Mouse (Mus musculus): Measurements from ENCODE around the gene Pten. TPM values are rescaled to one million over a fixed set of nuclear protein-coding genes. Genes with fewer than 3 reads are reported as not detected.
A peak's percentile ranks its signal among the peaks of the same experiment; 100 is the strongest.

The Pten gene
- 71.8 and 78.0 TPM in 2 replicates for total RNA-seq (2021)
- long read RNA-seq, full-length matches to known transcripts, result 166 of 199 reads
- long read RNA-seq, partial matches to known transcripts, result 4 of 199 reads
- long read RNA-seq, other reads (novel, unspliced or antisense), result 29 of 199 reads

DNA sequence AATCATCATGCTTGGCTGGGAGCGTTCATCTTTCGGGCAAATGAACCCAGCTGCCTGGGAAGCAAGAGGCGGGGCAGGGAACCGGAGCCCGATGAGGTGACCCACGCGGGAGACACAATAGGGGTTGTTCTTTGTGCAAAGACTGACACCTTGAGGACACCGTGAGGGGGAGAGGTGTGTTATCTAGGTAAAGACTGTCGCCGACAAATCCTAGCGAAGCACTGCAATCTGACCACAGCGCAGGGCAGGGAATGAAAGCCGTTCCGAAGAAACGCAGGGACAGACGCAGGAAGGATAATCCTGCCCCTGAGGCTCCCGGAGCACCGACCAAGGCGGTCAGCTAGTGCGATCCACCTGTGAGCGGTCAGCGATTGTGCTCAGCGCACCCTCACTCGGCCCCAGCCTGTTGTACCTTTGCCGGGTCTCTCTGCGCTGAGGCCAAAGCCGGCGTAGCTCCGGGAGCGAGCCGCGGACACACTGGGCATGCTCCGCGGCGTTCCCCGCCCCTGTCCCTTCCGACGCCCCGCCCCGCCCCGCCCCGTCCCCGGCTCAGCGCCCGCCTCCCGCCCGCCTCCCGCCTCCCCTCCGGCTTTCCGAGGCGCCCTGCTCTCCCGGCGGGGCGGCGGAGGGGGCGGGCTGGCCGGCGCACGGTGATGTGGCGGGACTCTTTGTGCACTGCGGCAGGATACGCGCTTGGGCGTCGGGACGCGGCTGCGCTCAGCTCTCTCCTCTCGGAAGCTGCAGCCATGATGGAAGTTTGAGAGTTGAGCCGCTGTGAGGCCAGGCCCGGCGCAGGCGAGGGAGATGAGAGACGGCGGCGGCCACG, at the start of gene Pten:
TSS of gene Pten (plus strand) at position 598 of the 826 bp plus-strand sequence.
- DNase-seq, result peak; percentile 96

DNA sequence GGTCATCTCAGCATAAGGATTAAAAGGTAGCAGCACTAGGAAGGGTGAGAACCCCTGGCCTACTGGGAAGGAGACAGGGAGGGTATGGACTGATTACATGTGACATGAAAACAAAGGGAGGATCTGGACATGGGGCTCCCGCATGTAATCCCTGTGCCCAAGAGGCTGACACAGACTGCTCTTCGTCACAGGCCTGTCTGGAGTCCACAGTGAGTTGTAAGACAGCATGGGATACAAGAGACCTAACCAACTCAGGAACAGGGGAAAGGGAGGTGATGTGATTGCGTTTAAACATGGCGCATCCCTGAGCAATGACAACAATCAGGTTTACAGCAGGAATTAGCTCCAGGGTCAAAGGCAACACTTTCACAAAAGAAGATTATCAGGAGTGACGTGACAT, 48.3 kb upstream of the Pten start:
- no peak for DNase-seq

- DNase-seq, result no peak
These were observed 47.0 kb upstream of the Pten start for GRCm38 (mm10) chr19:32710288-32710687.

GRCm38 (mm10) chr19:32711761-32712541, 45.3 kb upstream of the Pten start:
- peak; percentile 96 for DNase-seq

DNA sequence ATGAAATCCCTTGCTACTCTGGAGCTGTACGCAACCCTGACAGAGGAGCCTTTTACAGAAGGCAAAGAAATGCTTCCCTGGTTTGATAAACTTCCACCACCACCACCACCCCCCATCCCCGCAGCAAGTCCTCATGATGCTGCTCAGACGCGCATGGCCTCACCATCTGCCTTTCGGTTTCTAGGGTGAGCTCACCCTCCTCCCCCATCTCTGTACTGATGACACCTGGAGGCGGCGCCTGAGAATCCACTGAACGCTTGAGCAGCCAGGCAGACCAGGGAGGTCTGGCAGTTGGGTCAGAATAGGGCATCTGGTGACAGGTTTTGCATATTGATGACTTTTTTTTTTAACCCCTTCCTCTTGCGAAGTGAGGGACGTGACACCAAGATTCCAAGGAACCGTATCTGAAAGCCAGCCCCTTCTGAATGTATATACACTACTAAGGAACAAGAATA, 44.7 kb upstream of the Pten start:
- DNase-seq, result peak; percentile 69

DNA sequence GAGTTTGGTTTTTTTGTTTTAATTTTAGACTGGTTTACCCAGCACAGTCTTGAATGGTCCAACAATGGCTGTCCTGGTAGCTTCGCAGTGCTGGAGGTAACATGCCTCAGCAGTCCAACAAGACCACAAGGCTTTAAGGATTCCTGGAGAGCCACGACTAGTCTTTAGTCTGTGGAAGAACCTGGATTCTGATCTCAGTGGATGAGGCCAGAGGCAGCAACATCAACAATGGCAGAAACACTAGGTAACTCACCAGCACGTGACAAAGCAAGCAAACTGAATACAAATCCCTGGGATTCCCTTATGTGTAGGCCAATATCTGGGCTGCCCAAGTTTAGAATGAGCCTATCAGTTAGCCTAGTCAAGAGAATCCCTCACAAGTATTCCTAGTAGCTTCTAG, 43.8 kb upstream of the Pten start:
- no peak for DNase-seq

DNA sequence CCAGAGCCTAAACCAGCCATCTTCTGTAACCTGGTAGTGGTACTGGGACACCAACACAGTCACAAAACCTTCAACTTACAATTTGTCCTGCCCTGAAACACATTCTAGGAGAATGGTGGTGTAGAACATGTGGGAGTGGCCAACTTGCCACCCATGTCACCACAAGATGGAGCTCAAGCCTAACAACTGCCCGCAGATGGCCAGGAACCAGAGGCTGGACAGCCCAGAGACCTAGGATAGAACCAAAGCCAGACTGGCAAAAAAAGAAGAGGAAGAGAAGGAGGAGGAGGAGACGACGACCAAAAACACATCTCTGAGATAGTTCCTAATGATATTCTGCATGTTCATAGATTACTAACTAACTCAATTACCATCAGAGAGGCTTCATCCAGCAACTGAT, 42.1 kb upstream of the Pten start:
- peak; percentile 66 for DNase-seq

DNA sequence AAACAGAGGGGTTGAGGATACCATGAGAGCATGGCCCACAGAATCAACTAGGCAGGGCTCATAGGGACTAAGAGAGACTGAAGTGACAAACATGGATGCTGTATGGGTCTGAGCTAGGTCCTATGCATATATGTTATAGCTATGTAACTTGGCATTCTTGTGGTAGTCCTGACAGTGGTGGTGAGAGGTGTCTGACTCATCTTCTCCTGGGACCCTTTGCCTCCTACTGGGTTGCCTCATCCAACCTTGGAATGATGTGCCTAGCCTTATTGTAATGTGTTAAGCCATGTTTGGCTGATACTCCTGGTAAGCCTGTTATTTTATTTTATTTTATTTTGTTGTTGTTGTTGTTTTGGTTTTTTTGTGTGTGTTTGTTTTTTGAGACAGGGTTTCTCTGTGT, 41.6 kb upstream of the Pten start:
- DNase-seq, result no peak

- DNase-seq, result no peak
These were observed 39.7 kb upstream of the Pten start for GRCm38 (mm10) chr19:32717590-32717989.

- DNase-seq, result no peak
These were observed 37.0 kb upstream of the Pten start for GRCm38 (mm10) chr19:32720319-32720718.

DNA sequence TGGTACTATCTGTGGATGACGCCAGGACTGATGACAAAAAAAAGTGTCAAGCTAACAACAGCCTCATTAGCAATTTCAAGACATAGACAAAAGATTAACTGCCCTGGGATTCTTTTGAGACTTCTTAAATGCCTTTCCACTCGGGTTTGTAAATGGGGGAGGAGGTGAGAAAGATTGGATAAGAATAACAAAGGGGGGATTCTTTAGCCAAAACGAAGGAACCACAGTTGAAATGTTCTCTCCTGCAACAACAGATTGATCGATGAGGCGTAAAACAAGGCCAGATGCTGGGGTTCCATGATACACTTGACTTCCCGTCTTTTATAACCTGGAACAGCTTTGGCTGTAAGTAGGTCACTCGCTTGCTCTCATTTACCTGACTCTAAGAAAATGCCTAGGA, 33.5 kb upstream of the Pten start:
- DNase-seq, result no peak

DNA sequence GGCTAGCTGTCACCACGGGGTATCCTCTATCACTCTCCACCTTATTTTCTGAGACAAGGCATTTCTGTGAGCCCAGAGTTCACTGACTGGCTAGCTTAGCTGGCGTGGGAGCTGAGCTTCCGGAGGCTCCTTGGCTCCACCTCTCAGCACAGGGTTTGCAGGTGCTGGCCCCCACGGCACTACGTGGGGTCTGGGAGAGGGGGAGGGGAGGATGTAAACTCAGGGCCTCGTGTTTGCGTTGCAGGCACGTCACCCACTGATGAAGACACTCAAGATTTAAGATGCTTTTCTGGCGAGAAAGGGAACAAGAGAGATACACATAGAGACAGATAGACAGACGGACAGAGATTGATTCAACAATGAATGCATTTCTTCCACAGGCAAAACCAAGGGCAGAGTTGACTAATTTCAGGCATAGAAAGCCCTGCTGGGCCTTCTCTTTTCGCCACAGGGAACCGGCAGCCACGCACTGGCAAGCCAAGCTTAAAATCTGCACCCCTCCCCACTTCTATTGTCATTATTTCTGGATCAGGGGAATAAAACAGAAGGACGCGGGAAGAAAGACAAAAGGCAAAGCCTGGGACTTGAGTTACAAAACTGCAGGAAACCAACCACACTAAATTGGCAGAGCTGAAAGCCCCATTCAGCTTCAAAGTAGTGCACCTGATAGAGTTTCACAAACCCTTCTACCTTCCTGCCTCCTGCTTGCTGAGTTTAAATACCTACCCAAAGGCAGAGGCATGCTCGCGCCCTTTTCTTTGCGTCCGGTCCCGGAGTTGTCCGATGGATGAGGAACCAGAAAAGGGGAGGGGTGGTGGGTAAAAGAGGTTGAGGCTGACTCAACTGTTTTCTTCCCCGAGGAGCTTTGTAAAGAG, 30.6 kb upstream of the Pten start:
- DNase-seq, result no peak

GRCm38 (mm10) chr19:32729785-32730184, 27.5 kb upstream of the Pten start:
- DNase-seq, result no peak

GRCm38 (mm10) chr19:32732922-32733321, 24.4 kb upstream of the Pten start:
- no peak for DNase-seq

DNA sequence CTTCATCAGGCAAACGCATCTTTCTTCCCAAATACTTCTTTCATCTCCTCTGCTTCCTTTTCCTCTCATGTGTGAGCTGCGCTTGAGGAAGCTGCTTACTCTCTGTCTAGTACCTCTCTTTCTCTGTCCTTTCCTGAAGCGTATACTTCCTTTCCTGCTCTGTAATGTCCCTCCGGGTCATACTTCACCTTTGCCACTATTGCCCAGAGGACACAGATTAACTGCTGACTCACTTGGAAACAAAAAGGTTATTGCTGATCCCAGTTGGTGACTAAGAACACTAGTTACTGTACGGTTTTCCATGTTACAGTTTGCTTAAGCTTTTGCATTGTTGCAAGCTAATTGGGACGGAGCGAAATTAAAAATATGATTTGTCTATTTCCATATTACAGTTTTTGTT, 19.5 kb upstream of the Pten start:
- DNase-seq, result no peak

GRCm38 (mm10) chr19:32739686-32740085, 17.6 kb upstream of the Pten start, which contains the start of gene Atad1:
TSS of gene Atad1 (minus strand) at chr19:32739786.
- DNase-seq, result no peak

GRCm38 (mm10) chr19:32740641-32741345, 16.5 kb upstream of the Pten start:
- DNase-seq, result no peak

DNA sequence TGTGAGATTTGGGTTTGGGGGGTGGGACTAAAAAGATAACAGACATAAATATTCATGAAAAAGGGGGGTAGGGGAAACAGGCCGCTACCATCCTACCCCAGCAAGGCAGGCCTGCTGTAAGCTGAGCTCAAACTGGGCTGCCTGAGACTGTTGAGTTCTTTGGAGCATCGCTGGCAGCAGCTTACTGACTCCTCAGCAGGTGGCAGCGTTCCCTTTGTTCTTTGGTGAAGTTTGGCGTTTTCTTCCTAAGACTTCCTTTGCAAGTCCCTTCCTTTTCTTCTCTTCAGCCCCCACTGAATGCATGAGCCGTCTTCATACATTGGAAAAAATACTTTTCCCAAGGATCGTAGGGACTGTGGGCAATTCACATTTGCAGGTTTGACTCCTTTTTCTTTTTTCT, 7.9 kb upstream of the Pten start:
- DNase-seq, result peak; percentile 25

DNA sequence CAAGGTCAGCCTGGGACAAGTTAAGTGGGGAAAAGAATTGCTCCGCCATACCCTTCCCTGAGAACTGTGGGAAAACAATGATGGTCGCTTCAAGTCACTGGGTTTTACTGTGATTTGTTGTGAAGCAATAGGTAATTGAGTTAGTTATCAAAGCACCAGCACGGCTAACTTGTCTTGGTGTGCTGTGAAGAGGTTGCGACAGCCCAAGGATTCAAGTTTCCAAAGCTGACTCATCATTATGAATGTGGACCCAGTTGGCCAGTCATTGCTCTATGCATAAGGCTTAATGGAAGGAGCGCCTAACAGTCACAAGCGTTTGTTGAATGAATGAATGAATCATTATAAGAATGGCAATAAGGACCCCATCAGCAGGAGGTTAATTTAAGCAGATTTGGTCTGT, 4.9 kb upstream of the Pten start:
- no peak for DNase-seq

DNA sequence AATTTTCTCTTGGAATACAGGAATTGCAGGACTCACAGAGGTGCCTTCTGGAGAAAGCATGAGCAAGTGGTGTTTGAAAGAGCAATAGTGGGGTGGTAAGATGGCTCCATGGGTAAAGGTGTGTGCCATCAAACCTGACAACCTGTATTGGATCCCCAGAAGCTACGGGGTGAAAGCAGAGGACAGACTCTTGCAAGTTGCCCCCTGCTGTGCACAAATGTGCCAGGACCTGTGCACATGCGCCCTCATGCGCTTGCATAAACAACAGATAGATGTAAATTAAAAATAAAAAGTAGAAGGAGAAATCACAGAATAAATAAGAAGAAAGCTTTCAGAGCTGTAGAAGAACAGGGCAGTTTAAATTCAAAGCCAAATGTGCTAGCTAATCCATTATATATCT, 3.9 kb upstream of the Pten start:
- DNase-seq, result no peak

GRCm38 (mm10) chr19:32754188-32755000, 2.9 kb upstream of the Pten start:
- DNase-seq, result no peak

All from adrenal gland, postnatal 25 days (tissue).